Mouse (Mus musculus): Measurements from ENCODE around the gene Raet1e. TPM values are rescaled to one million over a fixed set of nuclear protein-coding genes. Genes with fewer than 3 reads are reported as not detected.

Gene Raet1e
- total RNA-seq, 2 experiments from 2014 or later = not detected

Other genes starting within 250 kb of the Raet1e start
- gene 4930444G20Rik, start 90.5 kb upstream of the Raet1e start, total RNA-seq (2021) = not detected
- 1 to 10 TPM in 1 of 2 experiments, under 1 TPM in 1; 1.00 to 2.0 TPM for gene E030030I06Rik, start 9.3 kb upstream of the Raet1e start, total RNA-seq (2021)
- not detected for gene H60b, start within 50 bp of the Raet1e start, total RNA-seq (2021)
- not detected for gene Raet1d, start 202.0 kb downstream of the Raet1e start, total RNA-seq (2021)

Measured in heart, postnatal 36 days (tissue).